In the genomic region with DNA sequence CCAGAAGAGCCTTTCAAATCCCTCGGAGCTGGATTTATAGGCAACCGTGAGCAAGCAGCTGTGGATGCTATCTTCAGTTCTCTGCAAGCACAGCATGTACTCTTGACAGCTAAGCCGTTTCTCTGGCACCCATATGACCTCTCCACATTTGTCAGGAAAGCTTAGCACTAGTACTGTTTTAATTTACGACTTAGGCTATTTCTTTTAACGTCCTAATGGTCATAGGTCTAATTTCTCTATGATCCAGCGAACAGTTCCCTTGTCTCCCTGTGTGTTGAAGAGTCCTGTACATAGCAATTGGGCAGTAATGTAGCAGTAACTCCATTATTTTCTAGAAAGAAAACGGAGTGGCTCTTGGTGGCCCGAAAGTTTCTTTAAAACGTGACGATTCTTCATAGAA, we compare ENCODE assay signal across 12 mouse cellular contexts.
"Had no signal": no experiment of that assay in that cellular context is flagged by ENCODE, and none has a peak within 500 bp of the region (broad histone marks: within the 10 kb centered on the region; RNA-seq: fewer than 3 reads in every experiment).

No protein-coding gene starts in this region.

- H3K9me3 ChIP-seq: liver, embryonic 13.5 days; stomach, embryonic 15.5 days had no signal

- H3K27ac ChIP-seq: left cerebral cortex, adult 2 months; liver, embryonic 13.5 days; stomach, embryonic 15.5 days had no signal

- H3K4me2 ChIP-seq: liver, embryonic 13.5 days; stomach, embryonic 15.5 days had no signal

- H3K36me3 ChIP-seq: liver, embryonic 13.5 days; stomach, embryonic 15.5 days had no signal

- H3K4me3 ChIP-seq: left cerebral cortex, adult 2 months; liver, embryonic 13.5 days; stomach, embryonic 15.5 days had no signal

- H3K27me3 ChIP-seq: liver, embryonic 13.5 days; stomach, embryonic 15.5 days had no signal

- H3K4me1 ChIP-seq: liver, embryonic 13.5 days; stomach, embryonic 15.5 days had no signal

- H3K9ac ChIP-seq: liver, embryonic 13.5 days; stomach, embryonic 15.5 days had no signal

- DNase-seq: kidney, adult 8-10 months; kidney, postnatal 36 days; layer of hippocampus, postnatal 36 days; liver, embryonic 13.5 days; lung, adult 2 months; lung, postnatal 14 days; lung, postnatal 4 days; midbrain, embryonic 14.5 days; thymus, postnatal 25 days had no signal

- ATAC-seq: intestine, postnatal 0 days had no signal
